Mouse (Mus musculus) duodenum, adult 2 months (tissue): ENCODE results near the gene Dnm1l. TPM values are rescaled to one million over a fixed set of nuclear protein-coding genes. Genes with fewer than 3 reads are reported as not detected.

Experiments
- polyA plus RNA-seq: library from polyadenylated mRNA; depleted of rRNA; stranded (reverse); fragments of >200 nt; gene quantifications from 2 replicates; pipeline ENCODE4 v1.2.3, GENCODE M21; 2012; ENCODE audit warnings: low replicate concordance; rRNA removed

The Dnm1l gene
- polyA plus RNA-seq, result 0.51 and 1.6 TPM in 2 replicates

DNA sequence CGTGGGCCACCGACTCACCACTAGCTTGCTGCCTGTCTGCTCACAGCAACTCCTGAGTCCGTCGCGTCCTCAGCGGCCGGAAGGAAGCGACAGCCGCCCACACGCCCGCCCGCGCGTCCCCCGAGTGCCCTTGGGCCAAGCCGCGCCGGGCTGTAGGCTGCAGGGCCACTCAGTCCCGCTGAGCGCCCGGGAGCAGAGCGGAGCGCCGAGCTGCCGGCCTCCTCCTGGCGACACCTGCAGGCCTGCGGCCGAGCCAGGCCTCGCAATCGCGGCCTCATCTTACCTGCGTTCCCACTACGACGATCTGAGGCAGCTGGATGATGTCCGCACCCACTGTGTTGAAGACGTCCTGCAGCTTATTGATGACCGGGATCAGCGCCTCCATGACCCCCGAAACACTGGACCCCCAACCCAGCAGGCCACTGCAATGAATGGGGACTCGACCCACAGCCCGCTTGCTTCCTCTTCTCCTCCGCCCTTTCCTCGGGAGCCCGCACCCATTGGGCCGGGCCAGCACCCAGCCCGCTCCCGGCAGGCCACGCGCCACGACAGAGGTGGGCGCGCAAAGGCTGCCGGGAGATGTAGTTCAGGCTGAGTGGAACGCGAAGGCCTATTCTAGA lies at the start of gene Dnm1l:
Gene Dnm1l (minus strand): TSS at position 479 of the 620 bp plus-strand sequence.

DNA sequence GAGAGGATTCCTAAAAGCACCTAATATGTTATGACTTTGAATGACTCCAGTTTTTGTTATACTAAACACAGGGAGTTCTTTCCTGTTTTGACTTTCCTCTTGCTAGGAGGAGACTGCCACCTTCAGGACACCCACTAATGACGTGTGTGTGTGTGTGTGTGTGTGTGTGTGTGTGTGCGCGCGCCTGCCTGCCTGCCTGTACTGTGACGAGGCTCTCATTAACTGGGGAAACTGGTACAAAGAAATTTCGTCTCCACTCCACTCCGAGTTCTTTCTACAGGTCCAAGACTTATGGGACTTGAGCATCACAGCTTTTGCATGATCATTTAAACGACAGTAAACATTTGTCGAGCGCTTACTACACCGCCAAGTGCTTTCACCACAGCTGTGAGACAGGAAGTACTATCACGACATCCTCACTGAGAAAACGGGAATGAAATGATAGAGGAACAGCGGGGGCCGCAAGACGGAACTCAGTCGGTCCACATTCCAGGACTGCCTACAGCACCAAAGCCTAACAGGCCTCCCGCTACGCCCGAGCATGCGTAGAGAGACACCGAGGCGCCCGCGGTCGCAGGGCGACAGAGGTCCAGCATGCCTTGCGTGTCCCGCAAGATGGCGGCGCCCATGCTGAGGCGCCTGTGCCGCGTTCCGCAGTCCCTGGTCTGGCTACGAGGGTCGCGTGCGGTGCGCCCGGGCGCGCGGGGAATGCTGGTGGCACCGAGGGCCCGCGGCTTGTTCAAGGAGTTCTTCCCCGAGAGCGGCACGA lies 56.2 kb downstream of the Dnm1l start, which contains the start of gene Yars2:
Gene Yars2 (plus strand): TSS at position 597 of the 769 bp plus-strand sequence.

Other genes starting within 250 kb of the Dnm1l start
- gene Pkp2, start 145.6 kb downstream of the Dnm1l start, polyA plus RNA-seq, result 32.1 and 34.3 TPM in 2 replicates
- 32.6 and 34.4 TPM in 2 replicates for gene Yars2, start 56.0 kb downstream of the Dnm1l start, polyA plus RNA-seq
- 3.3 and 4.4 TPM in 2 replicates for gene Fgd4, start 241.6 kb upstream of the Dnm1l start, polyA plus RNA-seq